Mouse (Mus musculus) urinary bladder, adult 18-20 months (tissue): Measurements from ENCODE around the gene Snx25.
"Not testable (repeated sequence)": the region's sequence is repeated elsewhere in the genome, so short reads cannot be mapped to it uniquely, and the experiment has no call there.

Experiments
- DNase-seq, 2 experiments: peaks; one replicate each; pipeline ENCODE4 v3.0.0; 2022; ENCODE audit warnings: low spot score in 2 of 2, mixed read lengths in 2 of 2

Gene Snx25

DNA sequence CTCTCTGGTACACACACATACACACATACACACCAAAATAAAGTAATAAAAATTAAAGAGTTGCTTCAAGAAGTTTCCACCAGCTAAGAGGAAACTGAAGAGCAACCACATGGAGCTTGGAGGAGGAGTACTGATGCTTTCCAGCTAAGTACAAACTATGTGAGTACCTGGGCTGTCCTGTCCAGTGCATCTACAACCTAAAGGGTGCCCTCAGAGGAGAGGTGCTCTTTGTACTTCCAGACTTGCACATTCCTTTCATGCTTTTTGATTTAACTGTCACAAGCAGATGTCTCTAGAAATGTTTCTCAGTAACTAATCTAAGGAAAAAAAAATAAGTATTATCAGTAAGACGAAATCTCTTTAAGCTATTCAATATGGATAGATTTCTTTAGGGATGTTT lies 14.6 kb downstream of the Snx25 start:
- no peak for DNase-seq

GRCm38 (mm10) chr8:46135546-46135945 lies 16.4 kb downstream of the Snx25 start:
- not testable (repeated sequence) for DNase-seq

- DNase-seq = no peak
Observed at GRCm38 (mm10) chr8:46130426-46130825, 21.5 kb downstream of the Snx25 start.

- DNase-seq = no peak
Observed at GRCm38 (mm10) chr8:46122498-46122897, 29.5 kb downstream of the Snx25 start.

DNA sequence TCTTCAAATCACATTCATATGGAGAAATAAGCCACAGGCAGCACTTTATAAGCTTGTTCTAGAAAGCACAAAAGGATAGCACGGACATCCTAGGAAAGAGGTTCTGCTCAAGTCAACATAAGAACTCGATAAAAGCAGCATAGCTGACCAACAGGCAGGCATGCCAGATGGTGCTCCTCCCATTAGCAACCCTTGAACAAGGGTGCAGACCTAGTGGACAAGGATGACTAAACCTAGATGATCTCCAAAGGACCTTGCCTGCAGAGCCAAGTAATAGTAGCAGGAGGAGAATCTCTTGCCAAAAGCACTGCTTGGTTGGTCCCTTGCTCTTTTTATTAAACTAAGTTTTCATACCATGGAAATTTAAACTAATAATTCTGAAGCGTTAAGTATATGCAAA lies 32.8 kb downstream of the Snx25 start:
- no peak for DNase-seq

DNA sequence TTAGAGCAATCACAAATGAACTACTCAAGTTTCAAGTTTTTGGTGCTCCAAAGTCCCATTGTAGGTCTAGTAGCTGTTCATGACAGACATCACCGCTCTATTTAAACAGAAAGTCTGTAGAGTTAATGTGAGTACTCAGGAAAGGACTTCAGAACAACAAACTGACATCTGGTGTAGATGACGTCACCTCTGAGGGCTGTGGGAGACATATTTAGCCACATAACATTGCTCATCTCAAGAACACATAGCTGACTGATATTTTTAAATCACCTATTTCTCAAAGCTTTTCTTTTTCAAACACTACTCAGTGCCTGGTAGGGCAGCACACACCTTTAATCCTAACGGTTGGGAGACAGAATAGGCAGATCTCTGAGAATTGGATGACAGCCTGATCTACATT lies 34.8 kb downstream of the Snx25 start:
- DNase-seq = no peak

DNA sequence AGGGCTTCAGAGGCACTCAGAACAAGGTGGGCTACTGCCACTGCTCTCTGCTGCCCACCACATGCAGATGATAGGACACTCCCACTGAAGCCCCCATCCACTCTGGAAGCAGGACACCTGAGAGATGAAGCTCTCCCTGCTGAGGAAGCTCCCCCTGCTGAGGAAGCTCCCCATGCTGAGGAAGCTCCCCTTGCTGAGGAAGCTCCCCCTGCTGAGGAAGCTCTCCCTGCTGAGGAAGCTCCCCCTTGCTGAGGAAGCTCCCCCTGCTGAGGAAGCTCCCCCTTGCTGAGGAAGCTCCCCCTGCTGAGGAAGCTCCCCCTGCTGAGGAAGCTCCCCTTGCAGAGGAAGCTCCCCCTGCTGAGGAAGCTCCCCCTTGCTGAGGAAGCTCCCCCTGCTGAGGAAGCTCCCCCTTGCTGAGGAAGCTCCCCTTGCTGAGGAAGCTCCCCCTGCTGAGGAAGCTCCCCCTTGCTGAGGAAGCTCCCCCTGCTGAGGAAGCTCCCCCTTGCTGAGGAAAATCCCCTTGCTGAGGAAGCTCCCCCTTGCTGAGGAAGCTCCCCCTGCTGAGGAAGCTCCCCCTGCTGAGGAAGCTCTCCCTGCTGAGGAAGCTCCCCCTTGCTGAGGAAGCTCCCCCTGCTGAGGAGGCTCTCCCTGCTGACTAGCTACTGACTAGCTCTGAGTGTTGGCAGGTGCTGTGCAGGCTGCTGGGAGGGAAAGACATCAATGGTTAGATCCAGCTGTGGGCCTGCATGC lies 38.4 kb downstream of the Snx25 start:
- DNase-seq = not testable (repeated sequence)

GRCm38 (mm10) chr8:46107690-46108089 lies 44.3 kb downstream of the Snx25 start:
- DNase-seq = no peak

- DNase-seq = no peak
Observed at GRCm38 (mm10) chr8:46103434-46103833, 48.5 kb downstream of the Snx25 start.

- no peak for DNase-seq
Observed at GRCm38 (mm10) chr8:46092667-46093360, 59.1 kb downstream of the Snx25 start.

DNA sequence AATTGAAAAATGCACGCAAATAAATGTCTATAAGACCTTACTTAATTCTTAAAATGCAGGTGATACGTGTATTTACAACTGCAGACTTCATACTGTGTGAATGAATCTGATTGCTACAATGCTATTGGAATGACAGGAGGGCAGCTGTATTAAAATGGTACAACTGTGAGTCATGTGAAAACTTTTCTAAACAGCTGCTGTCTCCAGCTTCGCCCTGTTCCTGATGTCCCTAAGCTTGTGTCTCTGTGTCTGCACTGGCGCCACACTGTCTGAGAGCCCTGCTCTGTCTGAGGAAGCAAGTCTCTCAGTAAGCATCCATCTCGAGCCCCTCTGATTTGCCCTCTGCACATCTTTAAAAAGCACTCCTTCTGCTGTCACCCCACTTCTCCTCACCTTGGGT lies 68.8 kb downstream of the Snx25 start:
- no peak for DNase-seq

GRCm38 (mm10) chr8:46081030-46081429 lies 70.9 kb downstream of the Snx25 start:
- no peak for DNase-seq

DNA sequence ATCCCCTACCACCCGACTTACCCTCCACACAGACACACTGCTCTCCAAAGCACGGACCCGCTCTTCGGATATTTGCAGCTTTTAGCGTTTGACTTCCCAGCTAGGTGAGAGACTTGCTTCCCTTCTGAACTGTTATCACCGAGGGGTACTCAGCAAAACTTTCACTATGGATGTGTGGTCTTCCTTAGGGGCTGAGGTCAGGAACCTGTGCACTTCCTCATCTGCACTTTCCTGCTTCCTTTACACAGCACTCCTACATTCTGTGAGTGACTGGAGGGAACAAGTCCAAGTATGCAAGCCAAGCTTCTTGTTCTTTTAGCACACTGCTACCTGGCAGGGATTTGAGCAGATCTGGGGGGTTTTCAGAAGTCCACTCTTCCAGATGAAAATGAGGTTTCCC lies 73.1 kb downstream of the Snx25 start:
- DNase-seq = no peak

DNA sequence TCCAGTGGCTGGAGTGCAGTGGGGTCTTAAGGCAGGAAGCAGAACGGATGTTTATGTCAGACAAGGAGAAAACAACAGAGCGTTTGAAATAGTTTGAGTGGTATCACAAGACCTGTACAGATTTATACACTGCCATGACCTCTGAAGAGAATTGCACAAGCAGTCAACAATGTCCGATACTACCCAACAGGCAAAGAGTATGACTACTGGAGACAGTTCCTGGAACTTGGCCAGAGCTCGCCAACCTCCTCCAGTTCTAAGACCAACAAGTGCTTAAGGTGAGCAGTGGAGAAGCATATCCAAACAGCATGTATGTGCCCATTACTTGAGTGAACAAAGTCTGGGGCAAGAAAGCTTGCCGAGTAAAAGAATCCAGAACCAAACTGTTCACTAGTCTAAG lies 76.7 kb downstream of the Snx25 start:
- no peak for DNase-seq

DNA sequence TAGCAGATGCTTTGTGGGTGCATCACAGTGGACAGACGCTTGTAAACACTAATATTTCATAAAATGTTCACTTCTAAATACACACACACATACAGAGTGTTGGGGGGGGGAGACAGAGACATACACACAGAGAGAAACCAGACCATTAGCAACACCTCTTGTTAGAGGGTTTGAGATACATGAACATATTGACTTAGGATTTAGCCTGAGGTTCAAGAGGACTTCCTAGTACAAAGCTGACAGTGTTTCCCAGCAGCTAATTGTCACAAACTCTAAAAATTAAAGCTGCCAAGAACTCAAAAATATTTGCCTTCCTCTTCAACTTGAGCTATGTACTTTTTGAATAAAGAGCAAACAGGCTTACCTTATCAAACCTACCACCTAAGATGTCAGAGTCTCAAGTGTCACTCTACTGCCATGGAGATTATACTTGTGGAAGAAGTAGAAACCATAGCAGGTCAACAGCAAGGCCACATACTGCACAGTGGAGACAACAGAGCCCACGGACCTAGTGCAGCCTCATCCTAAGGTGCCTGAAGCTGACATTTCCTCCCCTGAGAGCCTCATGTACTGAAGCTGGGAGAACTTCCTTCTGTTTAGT lies 78.3 kb downstream of the Snx25 start:
- no peak for DNase-seq

GRCm38 (mm10) chr8:46072798-46073197 lies 79.2 kb downstream of the Snx25 start:
- no peak for DNase-seq

DNA sequence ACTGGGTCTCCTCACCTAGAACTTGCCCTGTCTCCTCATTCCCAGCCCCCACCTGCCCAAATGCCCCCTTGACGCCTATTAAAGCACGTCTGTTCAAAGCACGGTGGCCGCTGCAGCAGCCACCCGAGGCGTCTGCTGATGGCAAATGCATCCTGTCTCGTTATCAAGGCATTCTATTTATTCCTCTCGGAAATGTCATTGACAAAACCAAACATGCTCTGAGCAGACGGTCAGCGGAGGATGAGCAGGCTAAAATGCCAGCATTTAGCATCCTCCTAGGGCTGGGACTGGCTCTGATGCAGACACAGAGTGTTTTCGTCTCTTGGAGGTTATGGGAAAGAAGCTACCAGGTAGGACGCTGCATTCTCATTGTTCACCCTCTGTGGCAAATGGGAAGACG lies 111.7 kb downstream of the Snx25 start:
- DNase-seq = no peak

- no peak for DNase-seq
Observed at GRCm38 (mm10) chr8:46039666-46040065, 112.3 kb downstream of the Snx25 start.

DNA sequence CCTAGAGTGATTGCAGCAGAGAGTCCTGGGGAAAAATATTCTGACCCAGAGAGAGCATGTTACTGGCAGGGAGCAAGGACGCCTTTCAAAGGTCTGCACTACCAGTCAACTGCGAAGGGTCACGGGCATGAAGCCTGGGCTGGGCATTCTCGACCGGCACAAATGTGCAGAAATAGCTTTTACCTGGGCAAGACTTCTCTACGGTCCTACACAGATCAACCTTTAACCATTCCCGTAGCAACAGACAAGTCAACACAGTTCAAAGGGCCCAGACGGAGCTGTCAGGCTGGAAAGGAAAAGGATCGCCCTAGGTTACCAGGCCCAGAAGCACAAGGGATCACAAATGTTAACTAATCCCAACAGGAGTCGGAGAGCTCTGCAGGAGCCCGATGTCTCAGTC lies 115.7 kb downstream of the Snx25 start:
- no peak for DNase-seq

- DNase-seq = no peak
Observed at GRCm38 (mm10) chr8:46024392-46024791, 127.6 kb downstream of the Snx25 start.

GRCm38 (mm10) chr8:46022758-46023157 lies 129.2 kb downstream of the Snx25 start:
- no peak for DNase-seq

- no peak for DNase-seq
Observed at GRCm38 (mm10) chr8:46022203-46022602, 129.8 kb downstream of the Snx25 start.
